Mouse (Mus musculus) thymus, postnatal 0 days (tissue): ENCODE measurements around the gene Rpap1. TPM values are rescaled to one million over a fixed set of nuclear protein-coding genes. Genes with fewer than 3 reads are reported as not detected.

Experiments
- DNase-seq: peaks from one replicate; pipeline ENCODE4 v3.0.0-alpha.2; 2015; ENCODE audit warnings: low spot score
- polyA plus RNA-seq: library from polyadenylated mRNA; unstranded; fragments of >200 nt; fragmentation: Nextera tagmentation; extraction: Ambion mirVana; gene quantifications from 2 replicates; pipeline ENCODE4 v1.2.1, GENCODE M21; 2015

Gene Rpap1
- polyA plus RNA-seq, 1 experiment from 2014 or later: 17.9 TPM

- DNase-seq: peak; percentile 33
Observed at GRCm38 (mm10) chr2:119799181-119799960, 12.0 kb upstream of the Rpap1 start.

- peak; percentile 40 for DNase-seq
Observed at GRCm38 (mm10) chr2:119798246-119798927, 11.1 kb upstream of the Rpap1 start.

GRCm38 (mm10) chr2:119797279-119797783 lies 10.0 kb upstream of the Rpap1 start, which contains the start of gene Tyro3:
Tyro3 (plus strand) TSS chr2:119797733.
- DNase-seq: no peak

- DNase-seq: no peak
Observed at GRCm38 (mm10) chr2:119789996-119790395, 2.7 kb upstream of the Rpap1 start.

GRCm38 (mm10) chr2:119767246-119767645 lies 20.1 kb downstream of the Rpap1 start:
- peak; percentile 32 for DNase-seq

- no peak for DNase-seq
Observed at GRCm38 (mm10) chr2:119763924-119764323, 23.4 kb downstream of the Rpap1 start.

GRCm38 (mm10) chr2:119762276-119762675 lies 25.1 kb downstream of the Rpap1 start:
- DNase-seq: no peak

GRCm38 (mm10) chr2:119760251-119760650 lies 27.1 kb downstream of the Rpap1 start, which contains the start of gene Ltk:
Ltk (minus strand) TSS chr2:119760431.
- no peak for DNase-seq

- peak; percentile 36 for DNase-seq
Observed at GRCm38 (mm10) chr2:119758844-119759835, 28.2 kb downstream of the Rpap1 start.

- peak; percentile 29 for DNase-seq
Observed at GRCm38 (mm10) chr2:119758101-119758843, 29.1 kb downstream of the Rpap1 start.

- DNase-seq: no peak
Observed at GRCm38 (mm10) chr2:119757601-119758100, 29.7 kb downstream of the Rpap1 start.

GRCm38 (mm10) chr2:119749260-119749659 lies 38.1 kb downstream of the Rpap1 start:
- no peak for DNase-seq

GRCm38 (mm10) chr2:119747554-119747953 lies 39.8 kb downstream of the Rpap1 start:
- DNase-seq: no peak

GRCm38 (mm10) chr2:119745281-119745680 lies 42.1 kb downstream of the Rpap1 start:
- no peak for DNase-seq

GRCm38 (mm10) chr2:119744163-119745111 lies 42.9 kb downstream of the Rpap1 start:
- peak; percentile 17 for DNase-seq

GRCm38 (mm10) chr2:119743808-119744162 lies 43.6 kb downstream of the Rpap1 start:
- no peak for DNase-seq

- DNase-seq: no peak
Observed at GRCm38 (mm10) chr2:119743176-119743807, 44.0 kb downstream of the Rpap1 start.

- DNase-seq: peak; percentile 56
Observed at GRCm38 (mm10) chr2:119742461-119743175, 44.7 kb downstream of the Rpap1 start.
